Mouse (Mus musculus): Measurements from ENCODE around the gene Clip2.
"Not testable (repeated sequence)": the region's sequence is repeated elsewhere in the genome, so short reads cannot be mapped to it uniquely, and the experiment has no call there.

GRCm38 (mm10) chr5:134446755-134447154 is 105.5 kb downstream of the Clip2 start:
- not testable (repeated sequence) for TF ChIP-seq TAL1 (IDR thresholded peaks at IDR 0.05; ENCODE audit: low read length); HCFC1 (IDR thresholded peaks at IDR 0.05; ENCODE audit: low read depth, low read length); POLR2AphosphoS5 (IDR thresholded peaks at IDR 0.05; ENCODE audit: borderline replicate concordance, low read depth, low read length); CTCF (IDR thresholded peaks at IDR 0.05 in 2 of 3, conservative IDR thresholded peaks at IDR 0.05 in 1 of 3; ENCODE audit: control insufficient read depth in 1 of 3, insufficient read depth in 1 of 3, low read depth in 2 of 3, low read length in 3 of 3, poor library complexity in 1 of 3, severe bottlenecking in 1 of 3); GABPA (IDR thresholded peaks at IDR 0.05; ENCODE audit: low read depth, low read length); POLR2A (IDR thresholded peaks at IDR 0.05; ENCODE audit: control insufficient read depth in 1 of 2, insufficient read depth in 1 of 2, low read depth in 1 of 2, low read length in 2 of 2, poor library complexity in 1 of 2); ZC3H11A (IDR thresholded peaks at IDR 0.05; ENCODE audit: low read depth, low read length); ETS1 (IDR thresholded peaks at IDR 0.05; ENCODE audit: low read depth, low read length); MXI1 (IDR thresholded peaks at IDR 0.05; ENCODE audit: low read depth, low read length); RCOR1 (IDR thresholded peaks at IDR 0.05; ENCODE audit: low read depth, low read length); GATA1 (IDR thresholded peaks at IDR 0.05; ENCODE audit: low read depth, low read length); MAX (IDR thresholded peaks at IDR 0.05; ENCODE audit: low read length); SMC3 (IDR thresholded peaks at IDR 0.05; ENCODE audit: low read depth, low read length); JUND (IDR thresholded peaks at IDR 0.05; ENCODE audit: low read depth, low read length)

All from MEL (cell line).